Mouse (Mus musculus): ENCODE data around the gene Spag7. TPM values are rescaled to one million over a fixed set of nuclear protein-coding genes. Genes with fewer than 3 reads are reported as not detected.
A peak's percentile ranks its signal among the peaks of the same experiment; 100 is the strongest.

Spag7 gene
- polyA plus RNA-seq, 1 experiment from 2014 or later: 107 TPM

DNA sequence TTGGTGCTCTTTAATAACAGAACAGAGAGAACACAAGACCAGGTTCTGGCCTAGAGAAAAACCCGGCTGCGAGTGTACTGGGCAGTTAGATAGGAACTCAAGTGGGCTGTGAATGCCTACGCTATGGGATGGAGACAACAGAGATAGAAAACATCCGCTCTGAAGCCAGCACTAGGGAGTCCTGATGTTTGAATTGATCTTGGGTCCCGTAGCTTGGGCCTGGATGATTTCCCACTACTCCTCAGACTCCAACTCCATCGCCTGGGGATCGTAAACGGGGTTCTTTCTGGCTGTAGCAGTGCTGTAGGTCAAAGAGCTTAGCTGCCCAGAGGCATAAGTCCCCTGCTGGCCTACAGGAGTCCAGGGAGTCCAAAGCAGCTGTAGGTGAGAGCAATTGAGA is 19.2 kb upstream of the Spag7 start:
- Histone ChIP-seq H3K9me3 (replicated peaks; ENCODE audit: control insufficient read depth, low read length) (no peaks in the 10 kb centered on the region), H3K27ac (replicated peaks; ENCODE audit: low read depth, low read length) (no peak overlapping the region), H3K4me2 (ENCODE audit: low read depth, low read length) (peak overlapping the region; percentile 64), H3K36me3 (replicated peaks; ENCODE audit: control insufficient read depth, insufficient read depth, low read depth, low read length) (no peaks in the 10 kb centered on the region), H3K27me3 (ENCODE audit: control insufficient read depth, insufficient read depth, low read length) (no peaks in the 10 kb centered on the region), H3K4me3 (ENCODE audit: low read depth, low read length) (peak overlapping the region; percentile 80), H3K4me1 (ENCODE audit: control insufficient read depth, insufficient read depth, low read length) (peaks cover 4% of the 10 kb centered on the region; the same call in 1 of the 2 replicates), H3K9ac (replicated peaks; ENCODE audit: low read length) (peak overlapping the region; percentile 79)
- ATAC-seq (replicated peaks; ENCODE audit: insufficient number of reproducible peaks, low FRiP score, low TSS enrichment, low read depth) (no peak), DNase-seq (ENCODE audit: low spot score) (no peak)
- WGBS: 11% methylated on average over 8 of the region's 8 CpGs

DNA sequence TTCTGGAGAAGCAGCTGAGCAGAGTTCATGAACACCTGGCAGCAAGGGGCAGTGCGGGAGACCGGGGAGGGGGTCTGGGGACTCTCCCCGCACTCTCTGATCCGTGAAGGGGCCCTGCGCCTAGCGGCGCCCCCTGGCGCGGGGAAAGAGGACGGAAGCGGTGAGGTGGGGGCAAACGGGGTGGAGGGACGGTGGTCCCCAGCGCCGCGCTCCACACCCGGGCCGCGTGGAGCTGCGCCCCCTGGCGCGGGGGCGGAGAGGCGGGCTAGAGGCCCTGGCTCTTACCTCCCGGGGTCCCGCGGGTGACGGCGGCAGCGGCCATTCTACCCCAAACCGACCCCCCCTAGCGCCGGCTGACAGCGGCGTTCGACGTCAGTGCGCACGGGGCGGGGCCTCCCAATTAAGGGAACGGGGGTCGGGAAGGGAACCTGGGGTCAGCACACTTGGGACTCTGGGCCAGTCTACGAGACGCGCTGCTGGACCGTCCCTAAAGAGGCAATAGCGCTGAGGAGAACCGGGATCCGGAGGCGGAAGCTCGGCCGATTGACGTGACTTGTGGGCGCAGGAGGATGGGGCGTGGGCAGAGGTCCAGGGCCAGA is 18.5 kb upstream of the Spag7 start, which contains the start of gene Camta2:
TSS of gene Camta2 (minus strand) at position 505 of the 599 bp plus-strand sequence.
- peak within 1 kb of the TSS; percentile 70 for H3K27ac ChIP-seq (replicated peaks; ENCODE audit: low read depth, low read length)
- H3K4me1 ChIP-seq (ENCODE audit: control insufficient read depth, insufficient read depth, low read length): peaks cover 4% of the 10 kb centered on the region; the same call in 1 of the 2 replicates
- peak within 1 kb of the TSS; percentile 80 for H3K4me3 ChIP-seq (ENCODE audit: low read depth, low read length)
- WGBS: under 1% methylated on average over 55 of the region's 55 CpGs
- no peaks in the 10 kb centered on the region for H3K36me3 ChIP-seq (replicated peaks; ENCODE audit: control insufficient read depth, insufficient read depth, low read depth, low read length)
- no peaks in the 10 kb centered on the region for H3K9me3 ChIP-seq (replicated peaks; ENCODE audit: control insufficient read depth, low read length)
- H3K27me3 ChIP-seq (ENCODE audit: control insufficient read depth, insufficient read depth, low read length): no peaks in the 10 kb centered on the region
- DNase-seq (ENCODE audit: low spot score) (peak; percentile 89), ATAC-seq (replicated peaks; ENCODE audit: insufficient number of reproducible peaks, low FRiP score, low TSS enrichment, low read depth) (peak; percentile 80)
- H3K9ac ChIP-seq (replicated peaks; ENCODE audit: low read length): peak within 1 kb of the TSS; percentile 79
- H3K4me2 ChIP-seq (ENCODE audit: low read depth, low read length): peak within 1 kb of the TSS; percentile 64

DNA sequence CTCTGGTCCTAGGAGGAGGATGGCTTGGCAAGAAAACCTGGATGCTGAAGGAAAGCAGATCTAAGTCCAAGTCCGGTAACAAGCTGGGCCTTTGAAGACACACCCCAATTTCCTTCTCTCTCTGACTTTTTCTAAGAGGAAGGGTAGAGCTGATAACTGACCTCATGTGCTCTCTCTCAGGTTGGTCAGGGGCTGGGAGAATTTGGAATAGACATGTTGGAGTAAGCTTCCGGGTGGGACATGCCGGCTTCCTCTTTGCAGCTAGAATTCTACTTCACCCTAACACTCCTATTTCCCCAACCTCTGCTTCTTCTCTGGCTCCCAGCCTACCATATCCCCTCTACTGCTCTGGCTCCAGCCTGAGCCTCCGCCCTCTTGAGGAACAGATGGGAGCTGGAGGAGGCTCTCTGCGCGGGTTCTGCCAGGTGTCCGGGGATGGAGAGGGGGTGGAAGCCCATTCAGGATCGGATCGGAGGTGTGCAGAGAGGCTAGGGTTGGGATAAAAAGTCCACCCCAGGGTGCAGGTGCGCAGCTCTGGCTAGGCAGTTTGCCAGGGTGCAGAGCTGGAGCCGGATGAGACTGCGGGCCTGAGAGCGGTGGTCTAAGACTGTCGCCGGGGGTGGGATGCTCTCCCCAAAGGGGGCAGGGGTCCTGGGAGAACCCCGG is 17.8 kb upstream of the Spag7 start:
- WGBS: 3% methylated on average over 16 of the region's 16 CpGs
- Histone ChIP-seq H3K36me3 (replicated peaks; ENCODE audit: control insufficient read depth, insufficient read depth, low read depth, low read length) (no peaks in the 10 kb centered on the region), H3K27ac (replicated peaks; ENCODE audit: low read depth, low read length) (peak overlapping the region; percentile 70; the same call in 1 of the 2 replicates), H3K4me1 (ENCODE audit: control insufficient read depth, insufficient read depth, low read length) (peaks cover 4% of the 10 kb centered on the region; the same call in 1 of the 2 replicates), H3K27me3 (ENCODE audit: control insufficient read depth, insufficient read depth, low read length) (no peaks in the 10 kb centered on the region), H3K9ac (replicated peaks; ENCODE audit: low read length) (peak overlapping the region; percentile 79), H3K4me2 (ENCODE audit: low read depth, low read length) (peak overlapping the region; percentile 64), H3K9me3 (replicated peaks; ENCODE audit: control insufficient read depth, low read length) (no peaks in the 10 kb centered on the region), H3K4me3 (ENCODE audit: low read depth, low read length) (peak overlapping the region; percentile 80)
- DNase-seq (ENCODE audit: low spot score) (peak; percentile 54), ATAC-seq (replicated peaks; ENCODE audit: insufficient number of reproducible peaks, low FRiP score, low TSS enrichment, low read depth) (peak; percentile 72)

DNA sequence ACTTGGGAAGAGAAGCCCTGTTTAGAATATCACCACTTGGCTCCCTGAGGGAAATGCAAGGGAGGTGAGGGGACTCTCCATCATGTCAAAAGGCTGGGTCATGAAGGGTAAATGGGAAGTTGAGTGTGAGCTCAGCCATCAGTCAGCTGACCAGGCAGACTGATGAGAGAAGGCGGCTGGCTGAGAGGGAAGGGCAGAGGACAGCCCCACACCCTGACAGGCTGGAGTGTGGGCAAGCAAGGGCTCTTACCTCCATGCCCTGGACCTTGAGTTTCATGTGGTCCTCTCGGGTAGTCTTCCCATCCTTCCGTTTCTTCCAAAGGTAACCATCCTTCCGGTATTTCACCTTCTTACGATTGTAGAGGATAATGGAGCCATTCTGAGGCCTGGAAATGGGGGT is 14.4 kb upstream of the Spag7 start:
- H3K27me3 ChIP-seq (ENCODE audit: control insufficient read depth, insufficient read depth, low read length): no peaks in the 10 kb centered on the region
- ATAC-seq (replicated peaks; ENCODE audit: insufficient number of reproducible peaks, low FRiP score, low TSS enrichment, low read depth) (no peak), DNase-seq (ENCODE audit: low spot score) (no peak)
- no peaks in the 10 kb centered on the region for H3K9me3 ChIP-seq (replicated peaks; ENCODE audit: control insufficient read depth, low read length)
- WGBS: 85% methylated on average over 5 of the region's 5 CpGs
- no peak overlapping the region for H3K27ac ChIP-seq (replicated peaks; ENCODE audit: low read depth, low read length)
- no peak overlapping the region for H3K4me3 ChIP-seq (ENCODE audit: low read depth, low read length)
- H3K36me3 ChIP-seq (replicated peaks; ENCODE audit: control insufficient read depth, insufficient read depth, low read depth, low read length): no peaks in the 10 kb centered on the region
- peaks cover 4% of the 10 kb centered on the region; the same call in 1 of the 2 replicates for H3K4me1 ChIP-seq (ENCODE audit: control insufficient read depth, insufficient read depth, low read length)
- no peak overlapping the region for H3K9ac ChIP-seq (replicated peaks; ENCODE audit: low read length)
- H3K4me2 ChIP-seq (ENCODE audit: low read depth, low read length): no peak overlapping the region

DNA sequence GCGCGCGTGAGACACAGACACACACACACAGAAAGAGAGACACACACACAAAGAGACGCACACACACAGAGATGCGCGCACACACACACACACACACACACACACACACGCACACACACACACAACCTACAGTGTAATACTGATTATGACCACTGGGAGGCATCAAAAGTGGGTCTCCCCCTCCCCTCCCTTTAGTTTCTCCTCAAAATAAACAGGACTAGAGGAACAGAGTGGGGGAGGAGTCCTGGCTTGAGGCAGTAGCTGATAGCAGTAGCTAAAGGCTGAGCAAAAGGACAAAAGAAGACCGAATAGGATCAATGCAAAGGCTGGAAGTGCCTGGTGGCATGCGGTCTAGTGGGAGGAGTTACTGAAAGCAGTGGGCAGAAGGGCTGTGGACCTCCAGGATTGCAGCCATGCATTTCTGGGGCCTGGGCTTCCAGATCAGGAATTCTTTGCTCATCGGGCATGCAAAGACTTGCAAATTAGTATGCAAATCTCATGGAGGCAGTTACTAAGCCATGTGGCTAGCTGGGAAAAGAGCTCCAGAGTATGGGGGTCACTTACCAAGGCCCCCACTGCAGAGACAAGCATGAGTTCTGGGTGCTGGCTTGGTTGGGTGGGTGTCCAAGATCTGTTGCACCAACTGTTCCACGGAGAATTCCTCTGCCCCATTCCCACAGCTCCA is 12.8 kb upstream of the Spag7 start:
- no peaks in the 10 kb centered on the region for H3K36me3 ChIP-seq (replicated peaks; ENCODE audit: control insufficient read depth, insufficient read depth, low read depth, low read length)
- WGBS: 14% methylated on average over 11 of the region's 11 CpGs
- H3K4me3 ChIP-seq (ENCODE audit: low read depth, low read length): no peak overlapping the region
- no peak overlapping the region for H3K4me2 ChIP-seq (ENCODE audit: low read depth, low read length)
- no peak for ATAC-seq (replicated peaks; ENCODE audit: insufficient number of reproducible peaks, low FRiP score, low TSS enrichment, low read depth)
- DNase-seq (ENCODE audit: low spot score): peak; percentile 84
- H3K9me3 ChIP-seq (replicated peaks; ENCODE audit: control insufficient read depth, low read length): no peaks in the 10 kb centered on the region
- no peaks in the 10 kb centered on the region for H3K27me3 ChIP-seq (ENCODE audit: control insufficient read depth, insufficient read depth, low read length)
- H3K27ac ChIP-seq (replicated peaks; ENCODE audit: low read depth, low read length): no peak overlapping the region
- H3K9ac ChIP-seq (replicated peaks; ENCODE audit: low read length): no peak overlapping the region
- H3K4me1 ChIP-seq (ENCODE audit: control insufficient read depth, insufficient read depth, low read length): peaks cover 2% of the 10 kb centered on the region; the same call in 1 of the 2 replicates

DNA sequence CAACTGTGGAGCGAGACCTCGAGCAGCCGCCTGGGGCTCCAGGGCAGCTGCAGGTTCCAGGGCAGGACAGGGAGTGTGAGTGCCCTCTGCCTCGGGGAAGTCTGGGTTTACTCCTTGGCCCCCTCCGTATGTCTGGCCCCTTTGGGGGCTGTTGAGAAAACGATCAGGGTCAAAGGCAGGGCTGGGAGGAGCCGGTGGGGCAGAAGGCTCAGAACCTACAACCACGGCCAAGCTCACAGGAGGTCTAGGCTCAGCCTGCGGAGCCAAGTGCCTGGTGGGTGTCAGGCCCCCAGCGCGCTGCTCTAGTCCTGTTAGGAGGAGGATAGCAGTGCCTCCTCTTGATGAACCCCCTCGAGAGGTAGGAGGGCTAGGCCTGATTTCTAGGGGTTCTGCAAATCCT is 12.0 kb upstream of the Spag7 start:
- Histone ChIP-seq H3K27ac (replicated peaks; ENCODE audit: low read depth, low read length) (no peak overlapping the region), H3K36me3 (replicated peaks; ENCODE audit: control insufficient read depth, insufficient read depth, low read depth, low read length) (no peaks in the 10 kb centered on the region; the same call in 1 of the 2 replicates), H3K4me3 (ENCODE audit: low read depth, low read length) (no peak overlapping the region), H3K9me3 (replicated peaks; ENCODE audit: control insufficient read depth, low read length) (no peaks in the 10 kb centered on the region), H3K9ac (replicated peaks; ENCODE audit: low read length) (no peak overlapping the region), H3K27me3 (ENCODE audit: control insufficient read depth, insufficient read depth, low read length) (no peaks in the 10 kb centered on the region), H3K4me1 (ENCODE audit: control insufficient read depth, insufficient read depth, low read length) (no peaks in the 10 kb centered on the region), H3K4me2 (ENCODE audit: low read depth, low read length) (no peak overlapping the region)
- DNase-seq (ENCODE audit: low spot score) (no peak), ATAC-seq (replicated peaks; ENCODE audit: insufficient number of reproducible peaks, low FRiP score, low TSS enrichment, low read depth) (0 out of 2 replicates have a peak, but pooled peaks have one; percentile 42)
- WGBS: 56% methylated on average over 12 of the region's 12 CpGs

DNA sequence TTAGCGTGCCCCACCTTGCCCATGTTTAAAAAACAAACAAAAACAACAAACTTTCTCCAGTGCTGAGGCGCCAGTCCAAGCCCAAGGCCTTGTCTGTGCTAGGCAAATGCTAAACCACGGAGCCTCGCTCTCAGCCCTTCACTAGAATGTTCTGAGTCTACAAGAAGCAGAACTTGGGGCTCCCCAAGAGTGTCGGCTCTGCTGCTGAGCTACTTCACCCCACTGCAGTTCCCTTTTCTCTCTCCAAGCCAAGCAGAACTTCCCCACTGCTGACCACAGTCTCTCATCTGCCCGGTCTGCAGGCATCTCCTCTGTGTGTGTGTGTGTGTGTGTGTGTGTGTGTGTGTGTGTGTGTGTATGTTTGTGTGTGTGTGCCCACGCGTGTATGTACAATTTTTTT is 10.7 kb upstream of the Spag7 start:
- H3K4me2 ChIP-seq (ENCODE audit: low read depth, low read length): no peak overlapping the region
- H3K4me3 ChIP-seq (ENCODE audit: low read depth, low read length): no peak overlapping the region
- no peaks in the 10 kb centered on the region for H3K9me3 ChIP-seq (replicated peaks; ENCODE audit: control insufficient read depth, low read length)
- H3K9ac ChIP-seq (replicated peaks; ENCODE audit: low read length): no peak overlapping the region
- H3K27ac ChIP-seq (replicated peaks; ENCODE audit: low read depth, low read length): no peak overlapping the region
- H3K4me1 ChIP-seq (ENCODE audit: control insufficient read depth, insufficient read depth, low read length): no peaks in the 10 kb centered on the region
- no peaks in the 10 kb centered on the region for H3K27me3 ChIP-seq (ENCODE audit: control insufficient read depth, insufficient read depth, low read length)
- ATAC-seq (replicated peaks; ENCODE audit: insufficient number of reproducible peaks, low FRiP score, low TSS enrichment, low read depth) (no peak), DNase-seq (ENCODE audit: low spot score) (no peak)
- no peaks in the 10 kb centered on the region; the same call in 1 of the 2 replicates for H3K36me3 ChIP-seq (replicated peaks; ENCODE audit: control insufficient read depth, insufficient read depth, low read depth, low read length)
- WGBS: 90% methylated on average over 8 of the region's 8 CpGs

DNA sequence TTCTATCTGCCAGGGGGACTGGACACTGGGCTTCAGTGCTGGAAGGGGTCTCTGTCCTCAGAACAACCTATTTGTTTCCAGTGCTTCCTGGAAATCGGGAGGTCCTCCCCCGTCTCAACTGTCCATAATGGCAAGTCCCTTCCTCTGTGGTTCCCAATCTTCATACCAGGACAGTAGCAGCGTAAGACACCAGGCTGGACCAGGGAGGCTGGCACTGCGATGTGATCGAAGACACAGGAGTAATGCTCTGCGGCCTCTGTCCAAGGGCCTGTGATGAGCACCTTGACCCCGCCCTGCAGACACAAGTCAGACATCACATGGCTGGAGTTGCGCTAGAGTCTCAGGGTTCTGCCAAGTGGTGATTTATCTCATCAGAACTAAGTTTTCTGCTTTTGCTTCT is 10.1 kb upstream of the Spag7 start:
- Histone ChIP-seq H3K9me3 (replicated peaks; ENCODE audit: control insufficient read depth, low read length) (no peaks in the 10 kb centered on the region), H3K9ac (replicated peaks; ENCODE audit: low read length) (no peak overlapping the region), H3K4me1 (ENCODE audit: control insufficient read depth, insufficient read depth, low read length) (no peaks in the 10 kb centered on the region), H3K4me3 (ENCODE audit: low read depth, low read length) (no peak overlapping the region), H3K27me3 (ENCODE audit: control insufficient read depth, insufficient read depth, low read length) (no peaks in the 10 kb centered on the region), H3K36me3 (replicated peaks; ENCODE audit: control insufficient read depth, insufficient read depth, low read depth, low read length) (no peaks in the 10 kb centered on the region; the same call in 1 of the 2 replicates), H3K27ac (replicated peaks; ENCODE audit: low read depth, low read length) (no peak overlapping the region), H3K4me2 (ENCODE audit: low read depth, low read length) (no peak overlapping the region)
- ATAC-seq (replicated peaks; ENCODE audit: insufficient number of reproducible peaks, low FRiP score, low TSS enrichment, low read depth): no peak
- DNase-seq (ENCODE audit: low spot score): no peak
- WGBS: 94% methylated on average over 8 of the region's 8 CpGs
